Mouse (Mus musculus) liver, embryonic 14.5 days (tissue): ENCODE data around the gene Prrx1.

Experiments
- CTCF ChIP-seq: IDR thresholded peaks from 2 replicates; pipeline ENCODE4 v1.5.1; 2016; ENCODE audit warnings: antibody characterized with exemption, low read depth, control low read depth
- EP300 ChIP-seq: IDR thresholded peaks from 2 replicates; pipeline ENCODE4 v1.6.1; 2016; ENCODE audit warnings: antibody characterized with exemption, low read depth

DNA sequence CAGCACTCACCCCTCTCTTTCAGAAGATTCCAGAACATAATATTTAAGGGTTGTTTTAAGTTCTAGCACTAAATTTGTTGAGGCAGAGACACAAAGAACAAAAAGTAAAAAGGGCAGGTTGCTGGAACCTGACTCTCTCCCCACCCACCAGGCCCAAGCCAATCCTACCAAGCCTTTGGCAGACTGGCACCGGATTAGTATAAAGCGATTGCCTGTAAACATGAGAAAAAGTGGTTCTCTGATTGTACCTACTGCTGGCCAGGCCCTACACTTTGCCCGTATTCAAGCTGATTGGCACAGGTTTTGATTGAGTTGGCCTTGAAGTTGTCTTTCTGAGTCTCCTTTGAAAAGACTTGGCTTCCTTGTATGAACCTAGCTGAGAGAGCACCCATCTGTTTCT, 8.7 kb downstream of the Prrx1 start:
- no peak for TF ChIP-seq EP300
- TF ChIP-seq CTCF: no peak
